Mouse (Mus musculus): ENCODE data around the gene Wwc1. TPM values are rescaled to one million over a fixed set of nuclear protein-coding genes. Genes with fewer than 3 reads are reported as not detected.

Gene Wwc1
- polyA plus RNA-seq (2012; rRNA removed): 34.0 and 47.2 TPM in 2 replicates

GRCm38 (mm10) chr11:35980411-35980917 lies at the start of gene Wwc1:
Wwc1 (minus strand) TSS chr11:35980527.

GRCm38 (mm10) chr11:35834022-35834760 lies 146.1 kb downstream of the Wwc1 start, which contains the start of gene Rars:
Rars (minus strand) TSS chr11:35834506.

GRCm38 (mm10) chr11:35798874-35799273 lies 181.5 kb downstream of the Wwc1 start, which contains the start of gene Fbll1:
Fbll1 (minus strand) TSS chr11:35798884.

Other genes with a start within 250 kb of the Wwc1 start
- 27.4 and 32.7 TPM in 2 replicates for gene Pank3, start 211.0 kb downstream of the Wwc1 start, polyA plus RNA-seq (2012; rRNA removed)
- 58.7 and 66.2 TPM in 2 replicates for gene Fbll1, start 181.6 kb downstream of the Wwc1 start, polyA plus RNA-seq (2012; rRNA removed)
- 66.1 and 71.3 TPM in 2 replicates for gene Rars, start 146.0 kb downstream of the Wwc1 start, polyA plus RNA-seq (2012; rRNA removed)